11 mouse cellular contexts compared by ENCODE assay signal in genomic region chr9:122204508-122204907, GRCm38 (mm10).
A peak's percentile ranks its signal among the peaks of the same experiment; 100 is the strongest.
DNase-seq lines count a peak whose midpoint lies in the region; TF ChIP-seq lines count a peak whose summit lies in the region.
"Had no signal": no experiment of that assay in that cellular context is flagged by ENCODE, and none has a peak within 500 bp of the region (broad histone marks: within the 10 kb centered on the region; RNA-seq: fewer than 3 reads in every experiment).

No protein-coding gene starts in this region.

- DNase-seq in layer of hippocampus, adult 2 months (ENCODE audit: low spot score in 2 of 2): no peak
- no peak for DNase-seq in layer of hippocampus, postnatal 36 days
- peak; percentile 70 for DNase-seq in ES-CJ7 (ENCODE audit: low read depth, low spot score)
- peak; percentile 48 for DNase-seq in c-Kit-positive CD71-negative TER-119-negative erythroid progenitor cells, embryonic 14.5 days (ENCODE audit: low read depth)
- peak; percentile 38 for DNase-seq in retina, postnatal 1 day
- DNase-seq in cerebellum, adult 11-12 months: no peak
- no peak for DNase-seq in left cerebral cortex, postnatal 4 days
- DNase-seq in cerebellum, adult 18-20 months: no peak

- H3K4me3 ChIP-seq in layer of hippocampus, adult 2 months: no peak overlapping the region
- H3K4me3 ChIP-seq: hindbrain, embryonic 15.5 days; limb, embryonic 15.5 days; neural tube, embryonic 13.5 days had no signal

- TF ChIP-seq CTCF in layer of hippocampus, adult 2 months (conservative IDR thresholded peaks at IDR 0.05): peak; percentile 60

- no peak overlapping the region for H3K27ac ChIP-seq in layer of hippocampus, adult 2 months
- H3K27ac ChIP-seq: hindbrain, embryonic 15.5 days; limb, embryonic 15.5 days; neural tube, embryonic 13.5 days had no signal

- intact Hi-C loops in left cerebral cortex, postnatal 4 days (cut with DNase I): no loop called here

Comparison
In these comparisons a context has a peak if more than half of its experiments do, and no peak if none do; other contexts are left out.
1. DNase-seq: peak in ES-CJ7 (single experiment), c-Kit-positive CD71-negative TER-119-negative erythroid progenitor cells, embryonic 14.5 days (single experiment) and retina, postnatal 1 day (single experiment); none in layer of hippocampus, adult 2 months (0 of 2), layer of hippocampus, postnatal 36 days (0 of 2), cerebellum, adult 11-12 months (single experiment), left cerebral cortex, postnatal 4 days (single experiment) and cerebellum, adult 18-20 months (0 of 2).